ENCODE assay signal across 11 mouse cellular contexts in the genomic region with DNA sequence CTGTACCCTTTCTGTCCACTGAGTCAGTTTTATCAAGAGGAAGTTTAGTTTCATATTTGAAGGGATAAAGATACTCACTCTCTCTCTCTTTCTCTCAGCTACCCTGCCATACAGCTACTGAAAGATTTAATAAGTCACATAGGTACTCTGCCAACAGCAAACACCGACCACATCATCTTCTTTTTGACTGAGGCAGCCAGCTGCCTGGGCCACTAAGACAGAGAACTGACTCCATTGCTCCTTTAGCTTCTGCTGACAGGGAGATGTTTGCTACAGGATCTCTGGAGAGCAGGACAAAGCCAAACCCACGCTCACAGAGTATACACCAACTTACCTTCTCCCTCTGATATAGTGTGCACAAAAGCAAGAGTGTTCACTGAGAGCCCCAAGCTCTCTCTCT. TPM values are rescaled to one million over a fixed set of nuclear protein-coding genes. Genes with fewer than 3 reads are reported as not detected.
DNase-seq lines count a peak whose midpoint lies in the region; ATAC-seq and TF ChIP-seq lines count a peak whose summit lies in the region.
"Had no signal": no experiment of that assay in that cellular context is flagged by ENCODE, and none has a peak within 500 bp of the region (broad histone marks: within the 10 kb centered on the region; RNA-seq: fewer than 3 reads in every experiment).

No protein-coding gene starts in this region.

- 0 out of 2 replicates have a peak overlapping the region, but pooled peaks have one; percentile 31 for H3K27ac ChIP-seq in forebrain, embryonic 10.5 days
- H3K27ac ChIP-seq in forebrain, embryonic 14.5 days (ENCODE audit: low read depth, low read length) = no peak overlapping the region
- peak overlapping the region; percentile 10 for H3K27ac ChIP-seq in kidney, adult 2 months (ENCODE audit: insufficient read depth, low read depth, low read length)
- H3K27ac ChIP-seq in embryonic facial prominence, embryonic 10.5 days (replicated peaks) = peak overlapping the region; percentile 72
- peak overlapping the region; percentile 81 for H3K27ac ChIP-seq in limb, embryonic 14.5 days (replicated peaks; ENCODE audit: low read depth, low read length)

- no peak for DNase-seq in forebrain, embryonic 10.5 days (ENCODE audit: extremely low spot score, low spot score)
- no peak for DNase-seq in forebrain, embryonic 14.5 days (ENCODE audit: low spot score)
- no peak for DNase-seq in kidney, adult 2 months
- DNase-seq in kidney, postnatal 14 days = no peak
- no peak for DNase-seq in embryonic facial prominence, embryonic 10.5 days (ENCODE audit: low spot score)
- DNase-seq in limb, embryonic 14.5 days (ENCODE audit: low spot score) = no peak
- DNase-seq in right cerebral cortex, postnatal 25 days = no peak
- DNase-seq in cerebellum, adult 9-11 months = no peak
- DNase-seq: cerebellum, postnatal 25 days had no signal

- peaks cover 98% of the 10 kb centered on the region for H3K4me1 ChIP-seq in forebrain, embryonic 10.5 days
- H3K4me1 ChIP-seq in forebrain, embryonic 14.5 days (ENCODE audit: control insufficient read depth, insufficient read depth, low read length) = peaks cover 39% of the 10 kb centered on the region
- H3K4me1 ChIP-seq in kidney, adult 2 months (ENCODE audit: control insufficient read depth, insufficient read depth, low read length) = peaks cover 73% of the 10 kb centered on the region
- H3K4me1 ChIP-seq in embryonic facial prominence, embryonic 10.5 days = peaks cover 98% of the 10 kb centered on the region
- H3K4me1 ChIP-seq in limb, embryonic 14.5 days (ENCODE audit: control insufficient read depth, insufficient read depth, low read length) = peaks cover 95% of the 10 kb centered on the region

- H3K4me2 ChIP-seq in forebrain, embryonic 14.5 days (ENCODE audit: low read length) = no peak overlapping the region
- peak overlapping the region; percentile 26; the same call in 1 of the 2 replicates for H3K4me2 ChIP-seq in limb, embryonic 14.5 days (replicated peaks; ENCODE audit: low read depth, low read length, severe bottlenecking)
- H3K4me2 ChIP-seq: midbrain, embryonic 11.5 days had no signal

- TF ChIP-seq POLR2A in kidney, adult 2 months (IDR thresholded peaks at IDR 0.05; ENCODE audit: low read depth, low read length) = no peak
- no peak for TF ChIP-seq POLR2A in limb, embryonic 14.5 days (IDR thresholded peaks at IDR 0.05; ENCODE audit: borderline replicate concordance, extremely low read depth, insufficient read depth, insufficient read length)

- no peaks in the 10 kb centered on the region for H3K9me3 ChIP-seq in forebrain, embryonic 10.5 days
- no peaks in the 10 kb centered on the region for H3K9me3 ChIP-seq in forebrain, embryonic 14.5 days (replicated peaks; ENCODE audit: control insufficient read depth, low read length)
- no peaks in the 10 kb centered on the region for H3K9me3 ChIP-seq in embryonic facial prominence, embryonic 10.5 days
- no peaks in the 10 kb centered on the region for H3K9me3 ChIP-seq in limb, embryonic 14.5 days (ENCODE audit: control insufficient read depth, low read length)
- H3K9me3 ChIP-seq: G1E had no signal

- 88% methylated on average over 2 of the region's 2 CpGs for WGBS in forebrain, embryonic 10.5 days
- WGBS in forebrain, embryonic 14.5 days = 89% methylated on average over 2 of the region's 2 CpGs
- WGBS in kidney, adult 2 months = 32% methylated on average over 2 of the region's 2 CpGs
- WGBS in embryonic facial prominence, embryonic 10.5 days = 79% methylated on average over 2 of the region's 2 CpGs
- 65% methylated on average over 2 of the region's 2 CpGs for WGBS in limb, embryonic 14.5 days

- H3K36me3 ChIP-seq in forebrain, embryonic 10.5 days (replicated peaks) = peaks cover 42% of the 10 kb centered on the region
- H3K36me3 ChIP-seq in forebrain, embryonic 14.5 days (ENCODE audit: control insufficient read depth, insufficient read depth, low read length) = peaks cover 9% of the 10 kb centered on the region; the same call in 1 of the 2 replicates
- no peaks in the 10 kb centered on the region; the same call in 1 of the 2 replicates for H3K36me3 ChIP-seq in kidney, adult 2 months (ENCODE audit: control insufficient read depth, insufficient read depth, low read length)
- H3K36me3 ChIP-seq in embryonic facial prominence, embryonic 10.5 days (replicated peaks) = peaks cover 54% of the 10 kb centered on the region
- H3K36me3 ChIP-seq in limb, embryonic 14.5 days (ENCODE audit: control insufficient read depth, insufficient read depth, low read length) = peaks cover 5% of the 10 kb centered on the region; the same call in 1 of the 2 replicates

- no peak for TF ChIP-seq CTCF in kidney, adult 2 months (conservative IDR thresholded peaks at IDR 0.05; ENCODE audit: insufficient read depth, insufficient read length, low read depth, low read length)

- H3K9ac ChIP-seq in forebrain, embryonic 14.5 days (ENCODE audit: low read length) = no peak overlapping the region
- H3K9ac ChIP-seq in limb, embryonic 14.5 days (ENCODE audit: low read depth, low read length, severe bottlenecking) = peak overlapping the region; percentile 29; the same call in 1 of the 2 replicates

- no peak for ATAC-seq in forebrain, embryonic 14.5 days
- no peak for ATAC-seq in limb, embryonic 14.5 days (ENCODE audit: low FRiP score, low read depth)

- no peaks in the 10 kb centered on the region for H3K27me3 ChIP-seq in forebrain, embryonic 10.5 days (ENCODE audit: poor library complexity, severe bottlenecking)
- no peaks in the 10 kb centered on the region for H3K27me3 ChIP-seq in forebrain, embryonic 14.5 days (replicated peaks; ENCODE audit: control insufficient read depth, insufficient read depth, low read length)
- H3K27me3 ChIP-seq in kidney, adult 2 months (replicated peaks; ENCODE audit: control insufficient read depth, insufficient read depth, low read length) = no peaks in the 10 kb centered on the region
- H3K27me3 ChIP-seq in embryonic facial prominence, embryonic 10.5 days (replicated peaks; ENCODE audit: low read depth, poor library complexity, severe bottlenecking) = no peaks in the 10 kb centered on the region
- H3K27me3 ChIP-seq in limb, embryonic 14.5 days (ENCODE audit: control insufficient read depth, insufficient read depth, low read length) = no peaks in the 10 kb centered on the region

- H3K4me3 ChIP-seq in forebrain, embryonic 10.5 days = no peak overlapping the region
- H3K4me3 ChIP-seq in forebrain, embryonic 14.5 days (ENCODE audit: low read depth, low read length) = no peak overlapping the region
- H3K4me3 ChIP-seq in kidney, adult 2 months (ENCODE audit: insufficient read depth, low read depth, low read length) = no peak overlapping the region
- peak overlapping the region; percentile 5; the same call in 1 of the 2 replicates for H3K4me3 ChIP-seq in embryonic facial prominence, embryonic 10.5 days
- no peak overlapping the region for H3K4me3 ChIP-seq in limb, embryonic 14.5 days (replicated peaks; ENCODE audit: low read length)

RNA-seq across cellular contexts. Expression of a gene that starts 12.8 kb away (rescaled TPM):
- polyA plus RNA-seq in forebrain, embryonic 10.5 days (2016; fragmentation: Nextera tagmentation; extraction: Ambion mirVana) = 235 and 255 TPM in 2 replicates
- polyA plus RNA-seq in forebrain, embryonic 14.5 days (2014; fragmentation: Nextera tagmentation; extraction: Ambion mirVana) = 101 and 128 TPM in 2 replicates
- polyA plus RNA-seq in kidney, adult 2 months (2012; rRNA removed) = 340 and 367 TPM in 2 replicates
- polyA plus RNA-seq in embryonic facial prominence, embryonic 10.5 days (2016; fragmentation: Nextera tagmentation; extraction: Ambion mirVana) = 260 and 269 TPM in 2 replicates
- polyA plus RNA-seq in limb, embryonic 14.5 days (2012; rRNA removed) = 268 and 299 TPM in 2 replicates
- polyA plus RNA-seq in limb, embryonic 14.5 days (2014; fragmentation: Nextera tagmentation; extraction: Ambion mirVana) = 295 and 304 TPM in 2 replicates

RNA-seq across cellular contexts. Expression of a gene that starts 32.4 kb away (rescaled TPM):
- 415 and 425 TPM in 2 replicates for polyA plus RNA-seq in forebrain, embryonic 10.5 days (2016; fragmentation: Nextera tagmentation; extraction: Ambion mirVana)
- 345 and 412 TPM in 2 replicates for polyA plus RNA-seq in forebrain, embryonic 14.5 days (2014; fragmentation: Nextera tagmentation; extraction: Ambion mirVana)
- 321 and 343 TPM in 2 replicates for polyA plus RNA-seq in kidney, adult 2 months (2012; rRNA removed)
- 444 and 454 TPM in 2 replicates for polyA plus RNA-seq in embryonic facial prominence, embryonic 10.5 days (2016; fragmentation: Nextera tagmentation; extraction: Ambion mirVana)
- polyA plus RNA-seq in limb, embryonic 14.5 days (2012; rRNA removed) = 473 and 518 TPM in 2 replicates
- 450 TPM in 2 replicates for polyA plus RNA-seq in limb, embryonic 14.5 days (2014; fragmentation: Nextera tagmentation; extraction: Ambion mirVana)

RNA-seq across cellular contexts. Expression of a gene that starts 32.6 kb away (rescaled TPM):
- polyA plus RNA-seq in forebrain, embryonic 10.5 days (2016; fragmentation: Nextera tagmentation; extraction: Ambion mirVana) = 10.2 and 13.4 TPM in 2 replicates
- 6.1 and 6.9 TPM in 2 replicates for polyA plus RNA-seq in forebrain, embryonic 14.5 days (2014; fragmentation: Nextera tagmentation; extraction: Ambion mirVana)
- polyA plus RNA-seq in kidney, adult 2 months (2012; rRNA removed) = 2.3 and 6.2 TPM in 2 replicates
- polyA plus RNA-seq in embryonic facial prominence, embryonic 10.5 days (2016; fragmentation: Nextera tagmentation; extraction: Ambion mirVana) = 11.6 and 14.4 TPM in 2 replicates
- 9.3 and 9.5 TPM in 2 replicates for polyA plus RNA-seq in limb, embryonic 14.5 days (2012; rRNA removed)
- 6.4 and 7.0 TPM in 2 replicates for polyA plus RNA-seq in limb, embryonic 14.5 days (2014; fragmentation: Nextera tagmentation; extraction: Ambion mirVana)
